Mouse (Mus musculus): ENCODE results near the gene Adamts13. TPM values are rescaled to one million over a fixed set of nuclear protein-coding genes. Genes with fewer than 3 reads are reported as not detected.
A peak's percentile ranks its signal among the peaks of the same experiment; 100 is the strongest.

The Adamts13 gene
- not detected in 2 replicates for polyA plus RNA-seq (2014; fragmentation: Nextera tagmentation; extraction: Ambion mirVana)

DNA sequence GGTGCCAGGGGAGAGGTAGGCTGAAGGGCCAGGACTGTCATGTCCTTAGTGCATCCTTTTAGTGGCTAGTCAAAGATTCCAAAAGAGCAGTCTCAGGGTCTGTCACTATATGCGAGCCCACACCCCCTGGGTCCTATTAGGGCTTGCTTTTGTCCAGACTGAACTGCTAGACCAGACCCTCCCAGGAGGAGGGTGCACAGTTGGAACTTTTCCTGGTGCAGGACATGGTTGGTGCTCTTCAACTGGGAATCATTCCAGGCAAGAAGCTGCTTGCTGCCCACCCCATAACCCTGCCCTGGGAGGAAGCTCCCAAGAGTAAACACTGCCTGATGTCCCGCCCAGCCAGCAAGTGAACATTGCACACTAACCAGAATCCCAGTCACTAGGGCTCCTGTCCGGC, at the start of gene Adamts13:
TSS of gene Adamts13 (plus strand) at position 301 of the 400 bp plus-strand sequence.
- no peak within 1 kb of the TSS for H3K27ac ChIP-seq (ENCODE audit: low read depth, low read length)
- DNase-seq (ENCODE audit: low spot score) (no peak), ATAC-seq (ENCODE audit: low FRiP score) (no peak)
- 72% methylated on average over 3 of the region's 3 CpGs for WGBS
- H3K4me3 ChIP-seq (ENCODE audit: low read depth, low read length), result no peak within 1 kb of the TSS
- H3K36me3 ChIP-seq (ENCODE audit: control insufficient read depth, insufficient read depth, low read length), result no peaks in the 10 kb centered on the region
- no peaks in the 10 kb centered on the region for H3K27me3 ChIP-seq (ENCODE audit: control insufficient read depth, insufficient read depth, low read length)
- no peaks in the 10 kb centered on the region for H3K9me3 ChIP-seq (ENCODE audit: control insufficient read depth, low read length)
- H3K9ac ChIP-seq (ENCODE audit: low read depth, low read length), result no peak within 1 kb of the TSS
- no peaks in the 10 kb centered on the region for H3K4me1 ChIP-seq (replicated peaks; ENCODE audit: control insufficient read depth, insufficient read depth, low read length)
- no peak within 1 kb of the TSS for H3K4me2 ChIP-seq (replicated peaks; ENCODE audit: low read depth, low read length)

DNA sequence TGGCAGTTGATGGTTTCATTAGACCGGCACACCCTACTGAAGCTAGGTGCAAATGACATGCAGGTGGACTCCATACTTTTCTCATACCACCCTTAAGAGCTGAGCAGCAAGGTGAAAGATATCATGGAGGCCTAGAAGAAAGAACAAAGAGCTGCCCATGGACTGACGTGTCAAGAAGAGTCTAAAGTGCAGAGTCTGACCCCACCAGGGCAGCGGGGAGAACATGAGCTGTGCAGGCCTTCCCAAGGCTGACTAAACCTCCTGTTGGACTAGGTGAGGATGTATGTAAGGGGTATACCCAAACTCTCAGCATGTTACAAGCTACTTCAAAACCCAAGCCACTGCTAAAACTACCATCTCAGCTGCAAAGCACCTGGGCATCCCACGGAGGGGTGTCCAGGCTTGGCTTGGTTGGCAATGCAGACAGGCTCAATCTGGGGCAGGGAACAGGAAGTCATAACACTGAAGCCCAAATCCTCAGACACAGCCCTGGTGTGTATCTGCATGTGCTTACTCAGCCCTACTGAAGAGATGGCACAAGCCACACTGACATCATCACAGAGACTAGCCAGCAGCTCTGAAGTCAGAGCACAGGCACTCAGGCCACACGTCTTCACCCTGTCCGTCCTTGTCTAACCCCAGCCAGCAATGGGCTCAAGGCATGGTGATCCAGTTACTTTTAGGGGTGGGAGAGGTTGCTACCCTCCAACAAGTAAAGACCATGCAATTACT, 45.3 kb upstream of the Adamts13 start:
- ATAC-seq (ENCODE audit: low FRiP score) (no peak), DNase-seq (ENCODE audit: low spot score) (no peak)
- Histone ChIP-seq H3K4me1 (replicated peaks; ENCODE audit: control insufficient read depth, insufficient read depth, low read length) (no peaks in the 10 kb centered on the region), H3K27ac (ENCODE audit: low read depth, low read length) (no peak overlapping the region), H3K9me3 (ENCODE audit: control insufficient read depth, low read length) (no peaks in the 10 kb centered on the region), H3K4me2 (replicated peaks; ENCODE audit: low read depth, low read length) (no peak overlapping the region), H3K27me3 (ENCODE audit: control insufficient read depth, insufficient read depth, low read length) (no peaks in the 10 kb centered on the region), H3K4me3 (ENCODE audit: low read depth, low read length) (no peak overlapping the region), H3K9ac (ENCODE audit: low read depth, low read length) (no peak overlapping the region), H3K36me3 (ENCODE audit: control insufficient read depth, insufficient read depth, low read length) (0 out of 2 replicates have a peak, but pooled peaks cover 6% of the 10 kb centered on the region)
- 93% methylated on average over 6 of the region's 6 CpGs for WGBS

DNA sequence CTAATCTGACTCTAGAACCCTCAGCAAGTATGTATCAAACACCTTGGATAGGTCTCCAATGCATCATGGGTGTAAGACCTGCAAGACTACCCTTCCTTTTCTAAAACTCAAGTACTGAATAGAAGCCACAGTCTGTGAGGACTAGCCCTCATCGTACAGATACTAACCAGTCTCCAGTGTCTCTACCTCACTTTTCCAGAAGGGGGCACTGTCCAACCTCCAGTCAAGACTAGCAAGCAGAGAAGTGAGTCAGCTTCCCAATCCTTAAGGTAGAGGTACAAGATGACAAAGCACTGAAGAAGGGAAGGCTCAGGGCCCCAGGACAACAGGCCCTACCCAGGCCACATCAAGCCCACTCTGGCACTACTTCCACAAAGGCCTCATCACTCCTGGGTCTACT, 42.8 kb upstream of the Adamts13 start:
- no peak overlapping the region for H3K9ac ChIP-seq (ENCODE audit: low read depth, low read length)
- no peak overlapping the region for H3K27ac ChIP-seq (ENCODE audit: low read depth, low read length)
- H3K4me3 ChIP-seq (ENCODE audit: low read depth, low read length), result no peak overlapping the region
- 0 out of 2 replicates have a peak, but pooled peaks cover 2% of the 10 kb centered on the region for H3K36me3 ChIP-seq (ENCODE audit: control insufficient read depth, insufficient read depth, low read length)
- 41% methylated on average over 1 of the region's 1 CpGs for WGBS
- ATAC-seq (ENCODE audit: low FRiP score), result no peak
- no peaks in the 10 kb centered on the region for H3K9me3 ChIP-seq (ENCODE audit: control insufficient read depth, low read length)
- peak; percentile 66 for DNase-seq (ENCODE audit: low spot score)
- no peaks in the 10 kb centered on the region for H3K4me1 ChIP-seq (replicated peaks; ENCODE audit: control insufficient read depth, insufficient read depth, low read length)
- H3K27me3 ChIP-seq (ENCODE audit: control insufficient read depth, insufficient read depth, low read length), result no peaks in the 10 kb centered on the region
- no peak overlapping the region for H3K4me2 ChIP-seq (replicated peaks; ENCODE audit: low read depth, low read length)

DNA sequence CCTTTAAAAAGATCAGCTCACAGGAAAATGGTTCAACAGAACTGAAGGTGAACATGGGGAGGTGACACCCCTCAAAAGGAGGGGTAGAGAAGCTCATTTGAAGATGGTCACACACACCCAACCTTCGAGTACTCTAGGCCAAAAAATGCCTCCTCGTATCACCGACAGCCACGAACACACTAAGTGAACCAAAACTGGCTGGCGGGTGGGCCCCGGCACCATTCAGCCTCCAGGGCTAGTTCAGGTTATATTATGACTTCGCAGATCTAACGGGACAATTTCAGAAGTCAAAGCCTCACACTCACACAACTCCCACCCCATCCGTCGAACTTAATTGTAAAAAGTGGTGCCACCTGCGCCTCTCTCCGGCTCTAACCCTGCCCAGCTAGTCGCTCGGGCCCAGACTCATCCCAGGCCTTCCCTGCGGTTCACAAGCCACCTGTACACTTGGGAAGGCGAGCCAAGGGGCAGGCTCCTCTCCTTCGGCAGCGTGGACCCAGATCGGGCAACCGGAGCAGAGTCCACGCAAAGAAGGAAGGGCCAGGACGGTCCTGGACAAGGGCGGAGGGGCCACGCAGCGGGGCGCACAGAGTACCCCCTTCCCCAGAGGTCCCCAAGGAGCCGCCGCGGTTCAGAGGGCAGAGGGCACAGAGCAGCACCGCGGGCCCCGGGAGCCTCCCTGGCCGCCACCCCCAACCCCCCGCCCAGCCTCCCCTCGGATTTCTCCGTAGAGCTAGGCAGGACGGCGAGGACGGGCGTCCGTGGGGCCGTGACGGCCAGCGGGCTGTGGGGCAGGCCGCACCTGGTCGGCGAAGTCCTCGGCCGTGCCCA, 40.5 kb upstream of the Adamts13 start:
- Histone ChIP-seq H3K9me3 (ENCODE audit: control insufficient read depth, low read length) (no peaks in the 10 kb centered on the region), H3K27ac (ENCODE audit: low read depth, low read length) (peak overlapping the region; percentile 66), H3K4me2 (replicated peaks; ENCODE audit: low read depth, low read length) (peak overlapping the region; percentile 82)

DNA sequence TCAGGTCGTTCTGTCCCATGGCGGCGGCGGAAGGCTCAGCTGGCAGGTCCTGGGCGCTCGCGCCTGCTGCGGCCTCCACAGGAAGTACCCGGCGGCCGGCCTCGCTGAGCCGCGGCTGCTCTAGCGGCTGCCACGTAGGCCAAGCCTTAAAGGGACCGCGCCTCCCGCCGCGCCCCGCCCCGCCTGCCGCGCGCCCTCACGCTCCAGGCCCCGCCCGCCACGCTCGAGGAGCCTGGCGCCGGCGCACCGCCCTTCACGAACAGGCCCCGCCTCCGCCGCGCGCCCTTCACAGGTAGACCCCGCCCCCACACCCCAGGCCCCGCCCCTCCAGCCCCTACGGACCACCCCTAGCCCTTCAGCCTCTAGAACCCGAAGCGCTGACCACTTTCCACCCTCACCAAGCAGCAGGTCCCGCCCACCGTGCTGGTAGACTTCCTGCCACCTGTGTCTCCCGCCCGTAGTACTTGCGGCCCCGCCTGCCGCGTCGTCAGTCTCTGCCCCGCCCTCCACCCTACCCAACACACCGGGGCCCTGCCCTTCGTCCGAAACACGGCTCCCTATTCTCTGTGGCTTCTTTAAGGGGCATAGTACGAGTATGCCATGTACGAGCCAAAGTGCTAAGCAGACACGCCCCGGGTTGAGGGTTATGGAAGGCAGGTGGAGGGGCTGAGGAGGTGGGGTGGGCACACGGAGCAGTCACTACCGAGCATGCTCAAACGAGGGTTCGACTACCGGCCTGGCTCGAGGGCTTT, 39.7 kb upstream of the Adamts13 start, which contains the start of the genes Surf4 and Stkld1:
TSS of gene Surf4 (minus strand) at position 625 of the 752 bp plus-strand sequence.
TSS of gene Stkld1 (plus strand) at position 744 of the 752 bp plus-strand sequence.
- Histone ChIP-seq H3K4me2 (replicated peaks; ENCODE audit: low read depth, low read length) (peak within 1 kb of the TSS; percentile 82), H3K27me3 (ENCODE audit: control insufficient read depth, insufficient read depth, low read length) (no peaks in the 10 kb centered on the region), H3K36me3 (ENCODE audit: control insufficient read depth, insufficient read depth, low read length) (0 out of 2 replicates have a peak, but pooled peaks cover 2% of the 10 kb centered on the region), H3K9me3 (ENCODE audit: control insufficient read depth, low read length) (no peaks in the 10 kb centered on the region), H3K4me1 (replicated peaks; ENCODE audit: control insufficient read depth, insufficient read depth, low read length) (no peaks in the 10 kb centered on the region), H3K27ac (ENCODE audit: low read depth, low read length) (peak within 1 kb of the TSS; percentile 66), H3K9ac (ENCODE audit: low read depth, low read length) (peak within 1 kb of the TSS; percentile 96), H3K4me3 (ENCODE audit: low read depth, low read length) (peak within 1 kb of the TSS; percentile 98)
- 3% methylated on average over 39 of the region's 70 CpGs for WGBS
- ATAC-seq (ENCODE audit: low FRiP score) (peak; percentile 96), DNase-seq (ENCODE audit: low spot score) (peak; percentile 96)

More for the DNA sequence above, 40.5 kb upstream of the Adamts13 start:
- DNase-seq (ENCODE audit: low spot score) (peak; percentile 53), ATAC-seq (ENCODE audit: low FRiP score) (no peak; the same call in 1 of the 2 replicates)
- Histone ChIP-seq H3K36me3 (ENCODE audit: control insufficient read depth, insufficient read depth, low read length) (0 out of 2 replicates have a peak, but pooled peaks cover 2% of the 10 kb centered on the region), H3K9ac (ENCODE audit: low read depth, low read length) (peak overlapping the region; percentile 96), H3K4me1 (replicated peaks; ENCODE audit: control insufficient read depth, insufficient read depth, low read length) (no peaks in the 10 kb centered on the region), H3K27me3 (ENCODE audit: control insufficient read depth, insufficient read depth, low read length) (no peaks in the 10 kb centered on the region), H3K4me3 (ENCODE audit: low read depth, low read length) (peak overlapping the region; percentile 98)
- WGBS, result 4% methylated on average over 36 of the region's 49 CpGs

DNA sequence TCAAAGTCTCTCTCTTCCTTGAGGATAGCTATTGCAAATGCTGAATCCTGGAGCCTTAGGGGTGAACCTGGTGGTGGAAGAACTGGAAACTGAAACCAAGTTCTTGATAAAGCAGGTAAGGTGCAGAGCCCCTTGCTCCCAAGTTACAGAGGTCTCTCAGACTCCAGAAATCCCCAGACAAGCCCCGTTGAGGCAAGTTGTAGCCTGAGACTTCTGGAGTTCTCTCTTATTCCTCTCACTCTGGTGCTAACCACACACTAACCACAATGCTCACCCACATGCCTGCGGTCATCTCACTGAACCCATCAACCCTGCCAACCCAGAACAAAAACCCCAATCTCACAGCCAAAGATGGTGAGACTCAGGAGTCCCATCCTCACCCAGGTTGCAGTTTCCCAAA, 37.9 kb upstream of the Adamts13 start:
- WGBS, result 93% methylated on average over 2 of the region's 2 CpGs
- H3K9me3 ChIP-seq (ENCODE audit: control insufficient read depth, low read length), result no peaks in the 10 kb centered on the region
- H3K9ac ChIP-seq (ENCODE audit: low read depth, low read length), result no peak overlapping the region
- ATAC-seq (ENCODE audit: low FRiP score), result no peak
- no peak overlapping the region for H3K4me2 ChIP-seq (replicated peaks; ENCODE audit: low read depth, low read length)
- no peaks in the 10 kb centered on the region for H3K36me3 ChIP-seq (ENCODE audit: control insufficient read depth, insufficient read depth, low read length)
- no peak overlapping the region for H3K27ac ChIP-seq (ENCODE audit: low read depth, low read length)
- DNase-seq (ENCODE audit: low spot score), result no peak
- no peaks in the 10 kb centered on the region for H3K4me1 ChIP-seq (replicated peaks; ENCODE audit: control insufficient read depth, insufficient read depth, low read length)
- no peak overlapping the region for H3K4me3 ChIP-seq (ENCODE audit: low read depth, low read length)
- no peaks in the 10 kb centered on the region for H3K27me3 ChIP-seq (ENCODE audit: control insufficient read depth, insufficient read depth, low read length)

DNA sequence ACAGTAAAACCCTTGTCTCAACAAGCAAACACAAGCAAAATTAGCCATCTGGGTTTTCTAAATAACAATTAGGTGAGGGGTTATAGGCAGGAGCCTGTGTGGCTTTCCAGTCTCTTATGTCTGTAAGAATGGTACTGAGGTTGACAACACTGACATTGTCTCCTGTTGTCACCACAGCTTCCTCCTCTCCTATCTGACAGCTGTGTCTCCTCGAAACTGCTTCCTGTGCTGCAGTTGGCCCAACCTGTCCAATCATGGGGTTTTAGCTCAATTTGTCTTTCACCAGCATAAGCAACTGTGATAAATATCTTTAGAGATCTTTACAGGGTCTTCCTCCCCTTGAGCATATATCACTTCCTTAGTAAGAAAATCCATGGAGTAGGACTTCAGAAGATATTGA, 36.8 kb upstream of the Adamts13 start:
- ATAC-seq (ENCODE audit: low FRiP score) (no peak), DNase-seq (ENCODE audit: low spot score) (no peak)
- H3K9ac ChIP-seq (ENCODE audit: low read depth, low read length), result no peak overlapping the region
- H3K4me2 ChIP-seq (replicated peaks; ENCODE audit: low read depth, low read length), result no peak overlapping the region
- no peaks in the 10 kb centered on the region for H3K27me3 ChIP-seq (ENCODE audit: control insufficient read depth, insufficient read depth, low read length)
- H3K9me3 ChIP-seq (ENCODE audit: control insufficient read depth, low read length), result no peaks in the 10 kb centered on the region
- H3K36me3 ChIP-seq (ENCODE audit: control insufficient read depth, insufficient read depth, low read length), result no peaks in the 10 kb centered on the region
- no peak overlapping the region for H3K27ac ChIP-seq (ENCODE audit: low read depth, low read length)
- no peak overlapping the region for H3K4me3 ChIP-seq (ENCODE audit: low read depth, low read length)
- H3K4me1 ChIP-seq (replicated peaks; ENCODE audit: control insufficient read depth, insufficient read depth, low read length), result no peaks in the 10 kb centered on the region
- WGBS, result 62% methylated on average over 1 of the region's 1 CpGs

DNA sequence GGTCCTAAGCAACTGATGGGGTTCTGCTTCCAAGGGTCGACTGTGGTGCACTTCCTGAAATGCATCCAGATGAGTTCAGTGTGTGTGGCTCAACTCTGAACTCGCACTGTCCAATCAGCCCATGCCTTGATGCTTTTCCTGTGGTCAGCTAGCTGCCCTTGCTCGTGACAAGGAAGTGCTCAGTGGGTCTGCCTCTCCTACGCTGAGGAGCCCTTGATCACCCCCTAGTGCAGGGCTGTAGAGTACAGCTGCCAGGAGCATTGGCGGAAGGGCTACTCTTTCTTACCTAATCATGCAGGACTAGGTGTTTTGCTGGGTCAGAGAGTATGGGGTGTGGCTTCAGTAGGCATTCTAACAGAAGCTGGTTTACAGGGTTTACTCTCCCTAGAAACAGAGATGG, 31.7 kb upstream of the Adamts13 start:
- DNase-seq (ENCODE audit: low spot score) (no peak), ATAC-seq (ENCODE audit: low FRiP score) (no peak)
- Histone ChIP-seq H3K36me3 (ENCODE audit: control insufficient read depth, insufficient read depth, low read length) (no peaks in the 10 kb centered on the region), H3K27ac (ENCODE audit: low read depth, low read length) (no peak overlapping the region), H3K9ac (ENCODE audit: low read depth, low read length) (no peak overlapping the region), H3K27me3 (ENCODE audit: control insufficient read depth, insufficient read depth, low read length) (no peaks in the 10 kb centered on the region), H3K9me3 (ENCODE audit: control insufficient read depth, low read length) (no peaks in the 10 kb centered on the region), H3K4me1 (replicated peaks; ENCODE audit: control insufficient read depth, insufficient read depth, low read length) (no peaks in the 10 kb centered on the region), H3K4me3 (ENCODE audit: low read depth, low read length) (no peak overlapping the region), H3K4me2 (replicated peaks; ENCODE audit: low read depth, low read length) (no peak overlapping the region)
- 45% methylated on average over 5 of the region's 5 CpGs for WGBS
